Mouse (Mus musculus) ES-E14 (cell line): ENCODE data around the gene Zfp354b.

Experiments
- CHD2 ChIP-seq: IDR thresholded peaks from 2 replicates; pipeline ENCODE4 v1.6.1; 2014; ENCODE audit warnings: mild to moderate bottlenecking, low read depth, low read length, inconsistent platforms
- HCFC1 ChIP-seq: IDR thresholded peaks from 2 replicates; pipeline ENCODE4 v1.6.1; 2012; ENCODE audit warnings: low read length, inconsistent platforms, borderline replicate concordance; ENCODE audit not compliant: insufficient read depth
- MAFK ChIP-seq: IDR thresholded peaks from 2 replicates; pipeline ENCODE4 v1.6.1; 2014; ENCODE audit warnings: mild to moderate bottlenecking, low read depth, low read length, inconsistent platforms; ENCODE audit not compliant: insufficient read depth

DNA sequence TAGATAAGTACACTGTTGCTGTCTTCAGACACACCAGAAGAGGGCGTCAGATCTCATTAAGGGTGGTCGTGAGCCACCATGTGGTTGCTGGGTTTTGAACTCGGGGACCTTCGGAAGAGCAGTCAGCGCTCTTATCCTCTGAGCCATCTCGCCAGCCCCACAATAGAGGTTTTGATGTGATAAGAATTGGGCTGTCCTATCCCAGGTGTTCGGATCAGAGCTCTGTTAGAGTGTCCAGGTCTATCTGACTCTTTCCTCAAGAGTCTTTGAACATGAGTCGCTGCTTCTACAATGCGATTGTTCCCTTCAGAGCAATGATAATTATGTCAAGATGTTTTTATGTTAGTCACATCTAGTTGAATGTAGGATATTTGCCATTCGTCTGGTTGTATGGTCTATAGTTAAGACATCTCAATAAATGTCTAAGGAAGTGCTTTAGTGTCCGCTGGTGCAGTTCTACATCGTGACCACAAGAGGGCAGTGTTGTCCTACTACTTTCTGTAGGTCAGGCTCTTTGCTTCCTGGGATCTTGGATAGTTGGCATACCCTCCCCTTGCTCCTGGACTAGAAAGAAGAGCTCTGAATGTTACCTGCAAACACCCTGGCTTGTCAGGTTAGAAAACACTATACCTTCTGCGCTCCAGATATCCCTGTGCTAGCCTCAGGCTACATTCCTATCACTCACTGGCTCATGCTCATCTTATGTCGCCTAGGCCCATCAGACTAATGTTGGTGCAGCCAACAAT is 8.4 kb upstream of the Zfp354b start:
- TF ChIP-seq CHD2 (no peak), HCFC1 (no peak), MAFK (no peak)
